16 mouse cellular contexts compared by ENCODE assay signal in the genomic region with DNA sequence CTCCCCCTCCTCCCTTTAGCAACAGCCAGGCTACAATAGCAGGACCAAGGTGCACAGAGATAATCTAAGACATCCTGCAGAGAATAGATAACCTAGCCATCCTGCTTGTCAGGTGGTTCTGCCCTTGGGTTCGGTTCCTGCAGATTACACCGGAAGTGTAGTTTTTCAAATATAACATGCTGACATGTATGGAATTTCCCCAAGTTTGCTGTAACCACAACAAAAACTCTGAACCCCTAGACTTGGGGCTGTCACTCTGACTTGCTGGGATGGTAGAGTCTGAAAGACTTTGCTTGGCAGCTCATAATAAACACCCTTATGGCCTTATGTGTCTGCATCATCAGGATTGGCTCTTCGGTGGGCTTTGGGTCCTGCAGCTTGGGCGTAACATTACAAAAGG.
"Had no signal": no experiment of that assay in that cellular context is flagged by ENCODE, and none has a peak within 500 bp of the region (broad histone marks: within the 10 kb centered on the region; RNA-seq: fewer than 3 reads in every experiment).

No protein-coding gene starts in this region.

- H3K4me2 ChIP-seq: liver, embryonic 12.5 days had no signal

- H3K36me3 ChIP-seq: liver, embryonic 12.5 days; midbrain, embryonic 12.5 days; stomach, embryonic 15.5 days had no signal

- DNase-seq: kidney, adult 18-20 months; kidney, postnatal 10 days; kidney, postnatal 4 days; left cerebral cortex, postnatal 4 days; lung, postnatal 10 days; right cerebral cortex, postnatal 14 days; thymus, adult 18-20 months; thymus, postnatal 14 days had no signal

- ATAC-seq: liver, embryonic 12.5 days; midbrain, embryonic 16.5 days had no signal

- H3K9me3 ChIP-seq: liver, embryonic 12.5 days; megakaryocyte, embryonic 14.5 days; stomach, embryonic 15.5 days had no signal

- H3K9ac ChIP-seq: liver, embryonic 12.5 days; lung, embryonic 14.5 days; midbrain, embryonic 12.5 days; stomach, embryonic 15.5 days had no signal

- H3K4me3 ChIP-seq: layer of hippocampus, adult 2 months; liver, embryonic 12.5 days; megakaryocyte, embryonic 14.5 days; midbrain, embryonic 12.5 days; stomach, embryonic 15.5 days had no signal

- H3K27me3 ChIP-seq: megakaryocyte, embryonic 14.5 days; midbrain, embryonic 12.5 days; stomach, embryonic 15.5 days had no signal

- H3K27ac ChIP-seq: layer of hippocampus, adult 2 months; liver, embryonic 12.5 days; macrophage; midbrain, embryonic 12.5 days had no signal
